Mouse (Mus musculus): Measurements from ENCODE around the gene Bsnd.
A peak's percentile ranks its signal among the peaks of the same experiment; 100 is the strongest.

Gene Bsnd

GRCm38 (mm10) chr4:106483215-106483727 lies 8.8 kb downstream of the Bsnd start:
- DNase-seq (ENCODE audit: low read depth, low spot score): no peak

- no peak for DNase-seq (ENCODE audit: low read depth, low spot score)
Measured at GRCm38 (mm10) chr4:106480545-106480944, 11.5 kb downstream of the Bsnd start.

- DNase-seq (ENCODE audit: low read depth, low spot score): peak; percentile 20
Measured at GRCm38 (mm10) chr4:106474241-106474640, 17.8 kb downstream of the Bsnd start.

GRCm38 (mm10) chr4:106472335-106472734 lies 19.7 kb downstream of the Bsnd start:
- no peak for DNase-seq (ENCODE audit: low read depth, low spot score)

- no peak for DNase-seq (ENCODE audit: low read depth, low spot score)
Measured at GRCm38 (mm10) chr4:106470921-106471320, 21.2 kb downstream of the Bsnd start.

GRCm38 (mm10) chr4:106467420-106468110 lies 24.5 kb downstream of the Bsnd start:
- no peak for DNase-seq (ENCODE audit: low read depth, low spot score)

GRCm38 (mm10) chr4:106463174-106463801 lies 28.8 kb downstream of the Bsnd start:
- no peak for DNase-seq (ENCODE audit: low read depth, low spot score)

GRCm38 (mm10) chr4:106462524-106462923 lies 29.6 kb downstream of the Bsnd start:
- no peak for DNase-seq (ENCODE audit: low read depth, low spot score)

- no peak for DNase-seq (ENCODE audit: low read depth, low spot score)
Measured at GRCm38 (mm10) chr4:106462016-106462415, 30.1 kb downstream of the Bsnd start.

- no peak for DNase-seq (ENCODE audit: low read depth, low spot score)
Measured at GRCm38 (mm10) chr4:106454541-106454940, 37.5 kb downstream of the Bsnd start.

- DNase-seq (ENCODE audit: low read depth, low spot score): no peak
Measured at GRCm38 (mm10) chr4:106453516-106453915, 38.6 kb downstream of the Bsnd start.

- no peak for DNase-seq (ENCODE audit: low read depth, low spot score)
Measured at GRCm38 (mm10) chr4:106453108-106453507, 39.0 kb downstream of the Bsnd start.

- DNase-seq (ENCODE audit: low read depth, low spot score): no peak
Measured at GRCm38 (mm10) chr4:106452401-106452800, 39.7 kb downstream of the Bsnd start.

- DNase-seq (ENCODE audit: low read depth, low spot score): no peak
Measured at GRCm38 (mm10) chr4:106449306-106449705, 42.8 kb downstream of the Bsnd start.

- no peak for DNase-seq (ENCODE audit: low read depth, low spot score)
Measured at GRCm38 (mm10) chr4:106443182-106443581, 48.9 kb downstream of the Bsnd start.

- DNase-seq (ENCODE audit: low read depth, low spot score): no peak
Measured at GRCm38 (mm10) chr4:106438763-106439162, 53.3 kb downstream of the Bsnd start.

GRCm38 (mm10) chr4:106437207-106437606 lies 54.9 kb downstream of the Bsnd start:
- DNase-seq (ENCODE audit: low read depth, low spot score): no peak

- DNase-seq (ENCODE audit: low read depth, low spot score): peak; percentile 13
Measured at GRCm38 (mm10) chr4:106436475-106436874, 55.6 kb downstream of the Bsnd start.

GRCm38 (mm10) chr4:106435426-106435825 lies 56.7 kb downstream of the Bsnd start:
- no peak for DNase-seq (ENCODE audit: low read depth, low spot score)

Measured in c-Kit-negative CD71-positive TER-119-positive erythroid progenitor cells, embryonic 14.5 days (primary cell).